Mouse (Mus musculus) hindbrain, embryonic 11.5 days (tissue): Measurements from ENCODE around the gene Gm2075. TPM values are rescaled to one million over a fixed set of nuclear protein-coding genes. Genes with fewer than 3 reads are reported as not detected.

Experiments
- polyA plus RNA-seq: library from polyadenylated mRNA; unstranded; fragments of >200 nt; fragmentation: Nextera tagmentation; extraction: Ambion mirVana; gene quantifications from 2 replicates; pipeline ENCODE4 v1.2.1, GENCODE M21; 2014

Gene Gm2075
- polyA plus RNA-seq, 1 experiment from 2014 or later = not detected

Other genes with a start within 250 kb of the Gm2075 start
- gene Gm21319, start 236.1 kb upstream of the Gm2075 start, polyA plus RNA-seq = not detected in 2 replicates
- not detected in 2 replicates for gene Gm21936, start 216.3 kb upstream of the Gm2075 start, polyA plus RNA-seq
- not detected in 2 replicates for gene BB287469, start 195.3 kb upstream of the Gm2075 start, polyA plus RNA-seq
- not detected in 2 replicates for gene Gm2001, start 169.5 kb upstream of the Gm2075 start, polyA plus RNA-seq
- gene Gm2016, start 137.8 kb upstream of the Gm2075 start, polyA plus RNA-seq = not detected in 2 replicates
- not detected in 2 replicates for gene Gm2022, start 116.5 kb upstream of the Gm2075 start, polyA plus RNA-seq
- not detected in 2 replicates for gene Gm2035, start 92.0 kb upstream of the Gm2075 start, polyA plus RNA-seq
- gene Gm2042, start 57.8 kb upstream of the Gm2075 start, polyA plus RNA-seq = not detected in 2 replicates
- gene Gm6803, start 6.9 kb downstream of the Gm2075 start, polyA plus RNA-seq = not detected in 2 replicates
- not detected in 2 replicates for gene Gm2056, start 15.2 kb downstream of the Gm2075 start, polyA plus RNA-seq
- gene Gm16368, start 71.8 kb downstream of the Gm2075 start, polyA plus RNA-seq = not detected in 2 replicates
- gene Gm10436, start 170.3 kb downstream of the Gm2075 start, polyA plus RNA-seq = not detected in 2 replicates
- gene Gm8332, start 238.3 kb downstream of the Gm2075 start, polyA plus RNA-seq = not detected in 2 replicates